Mouse (Mus musculus): Measurements from ENCODE around the gene Cd5. TPM values are rescaled to one million over a fixed set of nuclear protein-coding genes. Genes with fewer than 3 reads are reported as not detected.

Cd5 gene
- polyA plus RNA-seq, 1 experiment from 2014 or later = not detected

DNA sequence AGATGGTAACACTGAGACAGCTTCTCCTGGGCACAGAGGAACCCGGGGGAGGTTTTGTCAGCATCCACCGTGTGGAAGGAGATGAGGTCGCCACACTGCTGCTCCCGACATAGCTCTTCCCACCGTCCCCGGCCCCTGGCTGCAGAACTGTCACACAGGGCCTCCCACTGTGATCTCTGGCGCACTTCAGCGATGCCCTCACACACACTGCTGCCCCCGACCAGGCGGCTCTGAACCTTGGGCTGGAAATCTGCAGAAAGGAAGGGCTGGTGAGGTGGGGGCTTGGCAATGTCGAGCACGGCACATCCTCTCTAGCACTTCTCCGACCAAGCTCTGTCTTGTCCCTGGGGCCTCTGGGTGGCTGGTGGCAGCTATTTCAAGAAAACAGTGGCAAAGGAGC lies 15.7 kb downstream of the Cd5 start:
- no peak overlapping the region for H3K9ac ChIP-seq
- peaks cover 8% of the 10 kb centered on the region for H3K4me1 ChIP-seq (replicated peaks)
- DNase-seq (no peak), ATAC-seq (ENCODE audit: low read depth) (no peak)
- no peak overlapping the region for H3K4me3 ChIP-seq (replicated peaks)
- H3K4me2 ChIP-seq = no peak overlapping the region
- peaks cover 11% of the 10 kb centered on the region; the same call in 1 of the 2 replicates for H3K27me3 ChIP-seq
- H3K9me3 ChIP-seq (replicated peaks) = no peaks in the 10 kb centered on the region
- 24% methylated on average over 13 of the region's 13 CpGs for WGBS (ENCODE audit: insufficient replicate concordance)
- no peak overlapping the region for H3K27ac ChIP-seq
- H3K36me3 ChIP-seq = no peaks in the 10 kb centered on the region

DNA sequence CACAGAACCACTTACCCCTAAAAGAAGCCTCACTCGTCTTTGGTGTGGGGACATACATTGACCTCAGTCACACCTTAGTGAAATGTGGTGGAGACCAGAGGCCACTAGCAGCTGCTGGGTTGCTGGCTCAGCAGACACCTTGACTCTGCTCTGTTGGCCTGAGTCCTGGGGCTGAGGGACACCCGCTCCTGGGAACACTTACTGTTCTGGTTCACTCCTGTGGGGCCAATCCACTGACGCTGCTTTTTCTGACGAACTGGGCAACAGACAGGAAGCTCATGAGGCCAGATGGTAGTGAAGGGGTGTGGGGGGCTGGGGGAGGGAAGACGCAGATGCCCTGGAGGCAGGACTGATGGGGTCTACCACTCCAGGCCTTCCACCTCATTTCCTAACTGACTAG lies 17.7 kb downstream of the Cd5 start:
- ATAC-seq (ENCODE audit: low read depth) = no peak
- no peak overlapping the region for H3K4me3 ChIP-seq (replicated peaks)
- no peaks in the 10 kb centered on the region for H3K36me3 ChIP-seq
- no peak overlapping the region for H3K9ac ChIP-seq
- no peak for DNase-seq
- H3K27ac ChIP-seq = no peak overlapping the region
- H3K27me3 ChIP-seq = peaks cover 11% of the 10 kb centered on the region; the same call in 1 of the 2 replicates
- no peaks in the 10 kb centered on the region for H3K9me3 ChIP-seq (replicated peaks)
- peaks cover 8% of the 10 kb centered on the region for H3K4me1 ChIP-seq (replicated peaks)
- 24% methylated on average over 5 of the region's 5 CpGs for WGBS (ENCODE audit: insufficient replicate concordance)
- no peak overlapping the region for H3K4me2 ChIP-seq

DNA sequence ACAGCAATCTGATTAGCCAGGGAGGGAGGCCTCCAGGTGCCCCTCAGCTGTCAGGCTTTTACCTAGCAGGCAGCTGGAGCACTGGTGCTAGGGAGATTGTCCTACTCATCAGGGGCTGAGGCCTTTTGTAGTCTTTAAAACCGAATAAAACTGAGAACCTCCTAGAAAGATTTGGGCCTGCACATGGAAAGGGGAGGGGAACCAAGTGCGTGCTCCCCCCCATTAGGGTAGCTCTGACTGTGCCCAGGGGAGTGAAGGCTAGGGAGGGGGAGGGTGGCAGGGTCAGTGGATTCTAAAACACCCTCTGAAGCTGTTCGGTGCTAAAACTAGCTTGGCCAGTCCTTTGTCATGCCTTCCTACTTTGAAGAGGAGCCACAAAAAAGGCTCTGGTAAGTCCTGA lies 18.3 kb downstream of the Cd5 start:
- Histone ChIP-seq H3K9ac (no peak overlapping the region), H3K9me3 (replicated peaks) (no peaks in the 10 kb centered on the region), H3K36me3 (no peaks in the 10 kb centered on the region), H3K4me1 (replicated peaks) (peaks cover 8% of the 10 kb centered on the region), H3K27ac (no peak overlapping the region), H3K4me2 (no peak overlapping the region), H3K4me3 (replicated peaks) (no peak overlapping the region), H3K27me3 (peaks cover 11% of the 10 kb centered on the region; the same call in 1 of the 2 replicates)
- DNase-seq (no peak), ATAC-seq (ENCODE audit: low read depth) (no peak)
- WGBS (ENCODE audit: insufficient replicate concordance) = 16% methylated on average over 3 of the region's 3 CpGs

DNA sequence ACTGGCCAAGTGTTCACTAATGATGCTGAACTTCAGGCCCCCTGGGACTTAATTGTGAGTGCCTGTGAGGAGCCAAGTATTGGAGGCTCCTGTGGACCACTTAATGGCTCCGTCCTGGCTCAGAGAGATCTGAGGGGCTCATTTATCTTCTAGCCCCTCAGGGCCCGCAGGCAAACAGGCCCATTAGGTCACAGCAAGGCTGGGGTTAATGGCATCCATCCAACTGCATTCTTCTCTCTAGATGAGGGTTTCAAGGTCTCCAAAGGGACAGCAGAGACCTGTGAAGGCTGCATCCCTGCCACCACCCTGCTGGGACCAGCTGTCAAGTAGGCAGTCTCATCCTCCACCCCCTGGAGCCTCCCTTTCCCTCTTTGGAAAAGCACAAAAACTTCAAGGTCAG lies 19.1 kb downstream of the Cd5 start:
- H3K27me3 ChIP-seq = peaks cover 11% of the 10 kb centered on the region; the same call in 1 of the 2 replicates
- H3K36me3 ChIP-seq = no peaks in the 10 kb centered on the region
- peaks cover 8% of the 10 kb centered on the region for H3K4me1 ChIP-seq (replicated peaks)
- WGBS (ENCODE audit: insufficient replicate concordance) = 65% methylated on average over 2 of the region's 2 CpGs
- ATAC-seq (ENCODE audit: low read depth) = no peak
- DNase-seq = no peak
- H3K9ac ChIP-seq = no peak overlapping the region
- H3K4me3 ChIP-seq (replicated peaks) = no peak overlapping the region
- H3K4me2 ChIP-seq = no peak overlapping the region
- H3K27ac ChIP-seq = no peak overlapping the region
- no peaks in the 10 kb centered on the region for H3K9me3 ChIP-seq (replicated peaks)

DNA sequence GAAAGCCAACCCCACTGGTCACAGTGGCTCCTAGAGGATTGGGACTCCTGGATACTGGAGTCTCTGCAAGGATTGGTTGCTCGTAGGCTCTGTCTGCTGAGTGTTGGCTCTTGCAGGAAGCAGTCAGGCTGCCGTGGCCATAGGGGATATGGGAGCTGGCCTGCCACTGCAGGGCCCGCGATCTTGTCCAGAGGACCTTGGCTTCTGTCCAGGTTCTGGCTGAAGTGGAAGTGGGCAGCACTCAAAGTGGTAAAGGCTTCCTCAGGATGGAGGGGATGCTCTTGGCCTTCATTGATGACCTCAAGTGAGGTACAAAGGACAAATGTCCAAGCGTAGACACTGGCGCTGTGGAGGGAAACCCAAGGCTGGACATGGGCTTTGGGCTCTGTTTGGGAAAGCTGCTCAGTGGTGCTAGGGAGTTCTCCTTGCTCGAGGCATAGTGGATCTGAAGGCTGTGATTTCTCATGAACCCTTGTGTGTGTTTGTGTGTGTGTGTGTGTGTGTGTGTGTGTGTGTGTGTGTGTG lies 20.5 kb downstream of the Cd5 start:
- peaks cover 8% of the 10 kb centered on the region for H3K4me1 ChIP-seq (replicated peaks)
- no peak overlapping the region for H3K4me2 ChIP-seq
- H3K9ac ChIP-seq = no peak overlapping the region
- no peak overlapping the region for H3K27ac ChIP-seq
- H3K36me3 ChIP-seq = peaks cover 9% of the 10 kb centered on the region
- no peak for DNase-seq
- no peaks in the 10 kb centered on the region for H3K9me3 ChIP-seq (replicated peaks)
- peaks cover 9% of the 10 kb centered on the region; the same call in 1 of the 2 replicates for H3K27me3 ChIP-seq
- ATAC-seq (ENCODE audit: low read depth) = no peak
- H3K4me3 ChIP-seq (replicated peaks) = no peak overlapping the region
- 68% methylated on average over 7 of the region's 7 CpGs for WGBS (ENCODE audit: insufficient replicate concordance)

GRCm38 (mm10) chr19:10715476-10715875 lies 23.3 kb downstream of the Cd5 start:
- peaks cover 37% of the 10 kb centered on the region for H3K36me3 ChIP-seq
- H3K9ac ChIP-seq = no peak overlapping the region
- H3K4me2 ChIP-seq = no peak overlapping the region
- no peak overlapping the region for H3K4me3 ChIP-seq (replicated peaks)
- WGBS (ENCODE audit: insufficient replicate concordance) = 74% methylated on average over 6 of the region's 6 CpGs
- ATAC-seq (ENCODE audit: low read depth) (no peak), DNase-seq (no peak)
- no peak overlapping the region for H3K27ac ChIP-seq
- H3K27me3 ChIP-seq = no peaks in the 10 kb centered on the region
- H3K4me1 ChIP-seq (replicated peaks) = peaks cover 7% of the 10 kb centered on the region
- no peaks in the 10 kb centered on the region for H3K9me3 ChIP-seq (replicated peaks)

DNA sequence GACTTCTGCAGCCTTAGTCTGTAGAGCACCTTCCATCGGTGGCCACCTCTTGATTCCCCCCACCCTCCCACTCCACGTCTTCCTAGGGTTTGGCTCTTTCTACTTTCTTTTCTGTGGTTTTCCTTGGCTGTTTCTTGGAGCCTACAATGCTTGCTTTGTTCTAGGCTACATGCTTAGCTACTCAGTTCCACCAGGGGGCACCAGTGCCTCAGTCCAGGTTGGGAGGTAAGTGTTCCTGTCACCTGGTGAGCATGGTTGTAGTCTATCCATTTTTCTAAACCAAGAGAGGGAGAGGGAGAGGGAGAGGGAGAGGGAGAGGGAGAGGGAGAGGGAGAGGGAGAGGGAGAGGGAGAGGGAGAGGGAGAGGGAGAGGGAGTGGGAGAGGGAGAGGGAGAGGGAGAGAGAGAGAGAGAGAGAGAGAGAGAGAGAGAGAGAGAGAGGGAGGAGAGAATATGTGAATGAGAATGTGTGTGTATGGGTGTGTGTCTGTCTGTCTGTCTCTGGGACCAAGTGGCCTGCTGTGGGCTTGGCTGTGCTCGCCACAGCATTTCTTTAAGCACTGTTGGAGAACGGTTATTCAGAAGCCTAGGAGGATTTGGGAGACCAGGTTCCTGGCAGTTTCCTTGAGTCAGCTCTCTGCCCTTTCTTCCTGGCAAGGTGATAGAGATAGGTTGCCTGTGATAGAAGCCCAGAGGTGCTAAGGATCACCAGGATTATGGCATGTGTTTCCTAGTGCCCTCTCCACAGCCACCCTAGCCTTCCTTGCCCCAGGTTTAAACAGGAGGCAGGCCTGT lies 23.9 kb downstream of the Cd5 start:
- peaks cover 43% of the 10 kb centered on the region for H3K36me3 ChIP-seq
- ATAC-seq (ENCODE audit: low read depth) (no peak), DNase-seq (no peak)
- no peak overlapping the region for H3K27ac ChIP-seq
- H3K4me3 ChIP-seq (replicated peaks) = no peak overlapping the region
- H3K4me1 ChIP-seq (replicated peaks) = peaks cover 2% of the 10 kb centered on the region
- no peaks in the 10 kb centered on the region for H3K9me3 ChIP-seq (replicated peaks)
- WGBS (ENCODE audit: insufficient replicate concordance) = 46% methylated on average over 4 of the region's 4 CpGs
- H3K9ac ChIP-seq = no peak overlapping the region
- H3K27me3 ChIP-seq = no peaks in the 10 kb centered on the region
- no peak overlapping the region for H3K4me2 ChIP-seq

DNA sequence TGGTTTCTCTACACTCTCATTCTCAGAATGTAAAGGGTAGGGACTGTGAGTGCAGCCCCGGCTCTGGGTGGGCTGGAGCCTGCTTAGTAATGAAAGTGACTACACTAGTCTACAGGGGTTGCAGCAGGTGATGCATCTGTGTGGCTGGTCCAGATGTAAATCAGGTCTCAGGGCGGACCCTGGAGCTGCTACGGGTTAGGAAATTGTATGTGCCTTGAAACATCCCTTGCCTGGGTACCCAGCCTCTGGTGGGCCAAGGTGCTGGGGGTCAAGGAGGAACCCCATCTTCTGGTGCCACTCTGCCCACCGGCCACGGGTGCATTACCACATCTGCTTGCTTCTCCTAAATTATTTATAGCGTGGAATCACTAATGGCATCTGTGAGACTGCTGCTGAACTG lies 24.6 kb downstream of the Cd5 start:
- Histone ChIP-seq H3K9ac (no peak overlapping the region), H3K4me3 (replicated peaks) (no peak overlapping the region), H3K4me1 (replicated peaks) (peaks cover 8% of the 10 kb centered on the region), H3K4me2 (no peak overlapping the region), H3K27me3 (no peaks in the 10 kb centered on the region), H3K27ac (no peak overlapping the region), H3K36me3 (peaks cover 44% of the 10 kb centered on the region), H3K9me3 (replicated peaks) (no peaks in the 10 kb centered on the region)
- ATAC-seq (ENCODE audit: low read depth) (no peak), DNase-seq (no peak)
- 82% methylated on average over 6 of the region's 6 CpGs for WGBS (ENCODE audit: insufficient replicate concordance)

- Histone ChIP-seq H3K4me2 (no peak overlapping the region), H3K9ac (no peak overlapping the region), H3K4me1 (replicated peaks) (peaks cover 12% of the 10 kb centered on the region), H3K27ac (no peak overlapping the region), H3K36me3 (peaks cover 50% of the 10 kb centered on the region), H3K4me3 (replicated peaks) (no peak overlapping the region), H3K27me3 (no peaks in the 10 kb centered on the region), H3K9me3 (replicated peaks) (no peaks in the 10 kb centered on the region)
- ATAC-seq (ENCODE audit: low read depth) = no peak
- WGBS (ENCODE audit: insufficient replicate concordance) = 81% methylated on average over 10 of the region's 10 CpGs
- no peak for DNase-seq
These were observed 25.3 kb downstream of the Cd5 start for GRCm38 (mm10) chr19:10713551-10713950.

DNA sequence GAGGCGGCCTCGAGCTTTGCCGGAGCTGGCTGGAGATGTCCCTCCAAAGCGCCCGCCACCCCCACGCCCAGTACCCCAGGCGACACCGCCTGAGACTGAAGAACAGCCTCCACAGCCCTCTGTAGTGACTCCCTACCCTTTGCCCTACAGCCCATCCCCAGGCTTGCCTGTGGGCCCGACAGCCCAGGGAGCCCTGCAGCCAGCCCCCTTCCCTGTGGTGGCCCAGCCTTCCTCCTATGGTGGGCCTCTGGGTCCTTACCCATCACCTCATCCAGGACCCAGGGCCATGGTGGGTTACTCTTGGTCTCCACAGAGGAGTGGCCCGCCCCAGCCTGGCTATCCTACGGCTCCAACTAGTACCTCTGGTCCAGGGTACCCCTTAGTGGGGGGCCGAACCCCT lies 26.2 kb downstream of the Cd5 start:
- H3K4me2 ChIP-seq = no peak overlapping the region
- DNase-seq (no peak), ATAC-seq (ENCODE audit: low read depth) (no peak)
- peaks cover 59% of the 10 kb centered on the region for H3K36me3 ChIP-seq
- no peak overlapping the region for H3K4me3 ChIP-seq (replicated peaks)
- no peak overlapping the region for H3K9ac ChIP-seq
- no peaks in the 10 kb centered on the region for H3K9me3 ChIP-seq (replicated peaks)
- no peaks in the 10 kb centered on the region for H3K27me3 ChIP-seq
- peaks cover 12% of the 10 kb centered on the region for H3K4me1 ChIP-seq (replicated peaks)
- WGBS (ENCODE audit: insufficient replicate concordance) = 84% methylated on average over 12 of the region's 12 CpGs
- H3K27ac ChIP-seq = no peak overlapping the region

DNA sequence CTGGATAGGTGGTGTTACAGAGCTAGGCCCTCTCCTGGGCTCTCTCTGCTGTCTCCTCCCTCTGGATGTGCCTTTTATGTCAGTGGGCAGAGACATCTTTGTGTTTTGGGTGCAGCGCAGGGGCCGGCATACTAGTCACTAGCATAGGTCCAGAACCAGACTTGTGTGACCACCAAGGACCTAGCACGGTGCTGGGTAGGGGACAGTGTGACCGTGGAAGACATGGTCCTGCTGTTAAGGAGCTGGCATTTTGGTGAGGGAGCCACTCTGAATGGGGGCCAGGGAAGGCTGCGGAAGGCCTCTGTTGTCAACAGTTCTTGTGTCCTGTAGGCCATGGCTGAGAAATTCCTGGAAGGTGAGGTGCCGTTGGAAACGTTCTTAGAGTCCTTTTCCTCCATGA lies 26.6 kb downstream of the Cd5 start:
- DNase-seq (no peak), ATAC-seq (ENCODE audit: low read depth) (no peak)
- Histone ChIP-seq H3K9ac (no peak overlapping the region), H3K27me3 (no peaks in the 10 kb centered on the region), H3K36me3 (peaks cover 64% of the 10 kb centered on the region), H3K9me3 (replicated peaks) (no peaks in the 10 kb centered on the region), H3K4me2 (no peak overlapping the region), H3K27ac (no peak overlapping the region), H3K4me3 (replicated peaks) (no peak overlapping the region), H3K4me1 (replicated peaks) (peaks cover 12% of the 10 kb centered on the region)
- 82% methylated on average over 7 of the region's 7 CpGs for WGBS (ENCODE audit: insufficient replicate concordance)

- Histone ChIP-seq H3K36me3 (peaks cover 70% of the 10 kb centered on the region), H3K4me1 (replicated peaks) (peaks cover 12% of the 10 kb centered on the region), H3K27me3 (no peaks in the 10 kb centered on the region), H3K9ac (no peak overlapping the region), H3K4me2 (no peak overlapping the region), H3K27ac (no peak overlapping the region), H3K9me3 (replicated peaks) (no peaks in the 10 kb centered on the region), H3K4me3 (replicated peaks) (no peak overlapping the region)
- DNase-seq (no peak), ATAC-seq (ENCODE audit: low read depth) (no peak)
- WGBS (ENCODE audit: insufficient replicate concordance) = 85% methylated on average over 4 of the region's 4 CpGs
These were observed 28.1 kb downstream of the Cd5 start for GRCm38 (mm10) chr19:10710751-10711150.
